Mouse (Mus musculus) G1E (cell line): Measurements from ENCODE around the gene Fuz. TPM values are rescaled to one million over a fixed set of nuclear protein-coding genes. Genes with fewer than 3 reads are reported as not detected.

Experiments used
- ATAC-seq: 2 replicates; pipeline ENCODE4 v1.8.0; 2016; ENCODE audit warnings: mild to moderate bottlenecking; ENCODE audit not compliant: insufficient number of reproducible peaks, poor library complexity, low FRiP score, severe bottlenecking; ENCODE audit errors: extremely low read depth
- DNase-seq: peaks from one replicate; pipeline ENCODE4 v3.0.0; 2012; ENCODE audit warnings: low spot score
- H3K27me3 ChIP-seq: 2 replicates; pipeline ENCODE4 v1.6.1; 2012; ENCODE audit warnings: mild to moderate bottlenecking, low read length, inconsistent platforms; ENCODE audit not compliant: insufficient read depth
- H3K36me3 ChIP-seq: replicated peaks from 2 replicates; pipeline ENCODE3; 2012; ENCODE audit warnings: mild to moderate bottlenecking, inconsistent platforms
- H3K4me1 ChIP-seq: 2 replicates; pipeline ENCODE4 v1.6.1; 2012; ENCODE audit warnings: low read depth, low read length, inconsistent platforms, mixed read lengths; ENCODE audit not compliant: insufficient read depth
- H3K4me3 ChIP-seq: 2 replicates; pipeline ENCODE4 v1.5.1; 2012; ENCODE audit warnings: low read depth, mild to moderate bottlenecking, inconsistent platforms, low read length, moderate library complexity, mixed read lengths
- H3K9me3 ChIP-seq: replicated peaks from 2 replicates; pipeline ENCODE4 v1.6.1; 2012; ENCODE audit warnings: inconsistent platforms
- CTCF ChIP-seq: IDR thresholded peaks from 2 replicates; pipeline ENCODE4 v1.5.1; 2012; ENCODE audit warnings: low read depth, low read length, inconsistent platforms, mixed read lengths
- GATA1 ChIP-seq: IDR thresholded peaks from 2 replicates; pipeline ENCODE4 v1.6.1; 2012; ENCODE audit warnings: borderline replicate concordance, low read length, inconsistent platforms, mixed read lengths
- GATA2 ChIP-seq: IDR thresholded peaks from 2 replicates; pipeline ENCODE4 v1.6.1; 2012; ENCODE audit warnings: low read depth, low read length, inconsistent platforms, borderline replicate concordance
- POLR2AphosphoS5 ChIP-seq: IDR thresholded peaks from 2 replicates; pipeline ENCODE4 v1.6.1; 2012; ENCODE audit warnings: low read depth, low read length, inconsistent platforms; ENCODE audit not compliant: insufficient replicate concordance
- TAL1 ChIP-seq: conservative IDR thresholded peaks from 2 replicates; pipeline ENCODE4 v1.6.1; 2012; ENCODE audit warnings: low read depth, low read length, inconsistent platforms, mixed read lengths
- polyA plus RNA-seq: library from polyadenylated mRNA; stranded (reverse); fragments of >175 nt; gene quantifications from 2 replicates; pipeline ENCODE4 v1.2.3, GENCODE M21; 2012
- total RNA-seq, 2 experiments: library from RNA; stranded (forward) in 1 of 2; stranded (reverse) in 1 of 2; fragments of 200-1000 nt in 1 of 2; fragments of >200 nt in 1 of 2; fragmentation: Nextera tagmentation in 1 of 2; gene quantifications; 2 replicates each; pipeline ENCODE4 v1.2.3; 2014 to 2017

Fuz gene
- total and polyA plus RNA-seq, 3 experiments = 16.8 to 37.5 (median 17.8) TPM

DNA sequence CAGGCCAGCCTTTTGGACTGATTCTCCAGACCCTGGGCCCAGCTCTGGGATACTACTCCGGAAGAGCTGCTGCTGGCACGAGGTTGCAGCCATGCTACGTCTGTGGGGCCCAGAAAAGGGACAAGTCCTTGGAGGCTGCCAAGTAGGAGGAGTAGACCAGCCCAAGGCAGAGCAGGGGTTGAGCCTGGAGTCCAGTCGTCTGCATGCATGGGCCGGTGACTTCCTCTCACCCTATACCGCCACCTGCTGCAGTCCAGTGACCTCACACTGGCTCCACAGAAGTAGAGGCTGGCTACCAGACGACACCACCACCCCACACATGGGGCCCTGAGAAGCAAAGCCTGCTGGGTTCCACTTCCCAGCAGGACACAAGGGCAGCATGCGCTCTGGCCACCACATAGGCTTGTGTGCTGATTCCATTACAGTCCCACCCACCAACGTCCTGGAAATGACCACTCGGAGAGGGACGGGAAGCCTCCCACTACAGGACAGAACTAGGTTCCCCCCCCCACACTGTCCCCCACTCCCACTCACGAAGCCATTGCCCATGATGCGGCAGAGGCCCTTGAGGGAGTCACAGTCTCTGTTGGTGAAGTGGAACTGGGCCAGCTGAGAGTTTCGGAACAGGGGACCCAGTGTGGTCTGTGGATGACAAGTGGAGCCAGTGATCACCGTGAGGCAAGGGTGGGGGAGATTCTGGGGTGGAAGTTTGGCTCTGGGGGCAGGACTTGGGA lies 29.4 kb upstream of the Fuz start:
- Histone ChIP-seq H3K4me1 (peaks cover 69% of the 10 kb centered on the region), H3K27me3 (no peaks in the 10 kb centered on the region), H3K36me3 (peaks cover 65% of the 10 kb centered on the region), H3K9me3 (peaks cover 4% of the 10 kb centered on the region; the same call in 1 of the 2 replicates), H3K4me3 (peak overlapping the region; percentile 52; the same call in 1 of the 2 replicates)
- peak; percentile 61 for ATAC-seq
- DNase-seq = peak; percentile 58
- no peak for TF ChIP-seq TAL1
- TF ChIP-seq GATA1 = no peak
- no peak for TF ChIP-seq GATA2
- TF ChIP-seq CTCF = no peak
- no peak for TF ChIP-seq POLR2AphosphoS5

DNA sequence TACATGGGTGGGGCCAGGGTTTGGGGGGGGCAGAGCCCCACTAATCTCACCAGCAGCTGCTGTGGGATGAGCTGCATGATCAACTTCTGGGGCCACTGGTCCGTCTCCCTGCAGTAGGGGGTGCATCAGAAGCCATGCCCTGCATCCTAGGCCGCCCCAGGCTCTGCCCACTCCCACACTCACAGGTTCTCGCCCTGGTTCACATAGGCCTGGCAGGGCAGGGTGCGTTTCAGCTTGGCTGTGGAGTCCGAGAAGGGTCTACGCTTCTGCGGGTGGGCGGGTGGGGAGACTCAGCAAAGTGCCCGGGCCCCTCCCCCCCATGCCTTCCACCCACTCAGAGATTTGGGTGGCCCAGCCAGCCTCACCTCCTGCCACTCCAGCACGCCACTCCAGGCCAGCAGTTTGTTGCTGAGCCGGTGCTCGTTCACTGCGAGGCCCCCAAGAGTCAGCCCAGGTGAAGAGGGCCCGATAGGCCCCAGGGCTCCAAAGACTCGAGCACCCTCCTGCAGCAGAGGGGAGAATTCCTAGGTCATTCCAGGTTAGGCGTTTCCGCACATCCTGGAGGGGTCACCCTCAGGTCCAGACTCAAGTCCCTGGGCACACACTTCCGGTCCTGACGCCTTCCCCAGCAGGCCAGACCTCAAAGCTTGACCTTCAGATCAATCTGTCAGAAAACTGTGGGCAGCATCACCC lies 28.7 kb upstream of the Fuz start:
- peaks cover 58% of the 10 kb centered on the region for H3K36me3 ChIP-seq
- peaks cover 67% of the 10 kb centered on the region for H3K4me1 ChIP-seq
- TF ChIP-seq CTCF (no peak), GATA1 (no peak), GATA2 (no peak), POLR2AphosphoS5 (no peak), TAL1 (no peak)
- DNase-seq (no peak), ATAC-seq (no peak)
- peak overlapping the region; percentile 52; the same call in 1 of the 2 replicates for H3K4me3 ChIP-seq
- H3K27me3 ChIP-seq = no peaks in the 10 kb centered on the region
- H3K9me3 ChIP-seq = peaks cover 4% of the 10 kb centered on the region; the same call in 1 of the 2 replicates

DNA sequence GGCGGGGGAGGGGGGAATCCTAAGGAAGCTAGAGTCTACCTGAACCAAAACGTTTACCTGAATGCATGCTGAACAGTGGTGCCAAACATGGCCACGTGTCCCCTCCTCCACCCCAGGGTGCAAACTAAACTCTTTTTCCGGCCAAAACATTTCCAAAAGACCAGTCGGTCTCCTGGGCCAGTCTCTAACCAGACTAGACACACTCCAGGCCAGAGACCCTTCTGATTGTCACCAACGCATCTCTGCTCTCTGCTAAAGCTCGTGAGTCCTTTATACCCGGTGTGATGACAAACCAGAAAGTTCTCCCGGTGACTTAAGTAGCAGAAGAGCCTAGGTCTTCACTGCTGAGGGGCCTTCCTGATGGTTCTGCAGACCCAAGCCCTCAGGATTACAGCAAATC lies 28.1 kb upstream of the Fuz start:
- no peak overlapping the region; the same call in 1 of the 2 replicates for H3K4me3 ChIP-seq

DNA sequence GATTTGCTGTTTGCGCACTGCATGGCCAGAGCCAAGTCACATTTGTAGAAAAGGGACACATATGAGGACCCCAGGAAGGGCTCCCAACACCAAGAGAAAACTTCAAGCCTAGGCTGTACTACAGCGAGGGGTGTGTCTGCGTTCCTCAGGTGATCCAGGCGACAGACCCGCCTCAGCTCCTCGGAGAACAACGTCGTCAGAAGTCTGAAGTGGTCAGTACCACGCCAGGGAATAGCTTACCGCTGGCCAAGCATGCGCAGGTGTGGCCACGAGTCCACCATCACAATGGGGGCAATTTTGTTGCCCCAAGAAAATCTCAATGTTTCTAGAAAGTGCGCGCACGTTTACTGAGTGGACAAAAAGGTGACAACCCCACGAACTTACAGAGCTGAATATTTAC lies 27.4 kb upstream of the Fuz start:
- peaks cover 61% of the 10 kb centered on the region for H3K4me1 ChIP-seq
- peak overlapping the region; percentile 88 for H3K4me3 ChIP-seq

More for the DNA sequence above, 28.1 kb upstream of the Fuz start:
- ATAC-seq (no peak), DNase-seq (no peak)
- no peak for TF ChIP-seq GATA1
- TF ChIP-seq CTCF = no peak
- TF ChIP-seq TAL1 = no peak
- TF ChIP-seq POLR2AphosphoS5 = no peak
- no peak for TF ChIP-seq GATA2
- peaks cover 4% of the 10 kb centered on the region; the same call in 1 of the 2 replicates for H3K9me3 ChIP-seq
- no peaks in the 10 kb centered on the region for H3K27me3 ChIP-seq
- H3K4me1 ChIP-seq = peaks cover 67% of the 10 kb centered on the region
- H3K36me3 ChIP-seq = peaks cover 52% of the 10 kb centered on the region

DNA sequence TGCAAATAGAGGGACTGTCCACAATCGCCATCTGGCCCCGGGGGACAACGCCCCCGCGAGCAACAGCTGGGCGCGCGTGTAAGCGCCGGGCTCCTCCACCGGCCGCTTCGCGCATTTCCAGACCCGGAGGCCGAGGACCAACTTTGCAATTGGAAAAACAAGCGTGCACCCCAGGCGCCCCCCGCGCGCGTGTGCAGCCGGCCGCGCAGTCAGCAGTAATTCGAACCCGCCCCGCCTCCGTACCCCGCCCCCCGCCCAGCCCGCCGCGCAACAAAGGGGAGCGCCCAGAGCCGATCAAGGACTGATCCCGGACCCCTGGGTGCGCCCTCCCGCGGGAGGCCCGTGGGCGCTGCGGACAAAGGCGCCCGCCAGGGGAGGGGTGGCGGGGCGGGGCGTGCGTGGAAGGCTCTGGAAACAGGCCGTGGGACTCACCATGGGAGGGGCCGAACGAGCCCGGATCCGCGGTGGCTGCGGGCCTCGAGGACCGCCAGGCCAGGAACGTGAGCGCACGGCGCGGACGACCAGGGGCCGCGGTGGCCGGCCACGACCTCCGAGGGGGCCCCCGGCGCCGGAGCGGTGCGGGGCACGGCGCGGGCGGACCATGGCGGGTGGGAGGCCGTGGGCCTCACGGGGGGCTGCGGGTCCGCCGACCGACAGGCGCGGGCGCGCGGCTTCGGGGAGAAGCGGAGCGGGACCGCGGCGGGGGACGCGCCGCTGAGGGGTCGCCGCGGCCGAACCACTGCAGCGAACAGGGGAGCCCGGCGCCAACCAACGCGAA lies 26.8 kb upstream of the Fuz start:
- Histone ChIP-seq H3K36me3 (peaks cover 39% of the 10 kb centered on the region), H3K9me3 (no peaks in the 10 kb centered on the region), H3K4me1 (peaks cover 55% of the 10 kb centered on the region), H3K4me3 (peak overlapping the region; percentile 88), H3K27me3 (no peaks in the 10 kb centered on the region)
- ATAC-seq (no peak), DNase-seq (peak; percentile 51)
- TF ChIP-seq POLR2AphosphoS5 = no peak
- no peak for TF ChIP-seq GATA2
- no peak for TF ChIP-seq GATA1
- no peak for TF ChIP-seq TAL1
- TF ChIP-seq CTCF = no peak

More for the DNA sequence above, 27.4 kb upstream of the Fuz start:
- peaks cover 45% of the 10 kb centered on the region for H3K36me3 ChIP-seq
- no peaks in the 10 kb centered on the region for H3K27me3 ChIP-seq
- no peak for ATAC-seq
- TF ChIP-seq GATA1 = no peak
- TF ChIP-seq POLR2AphosphoS5 = no peak
- TF ChIP-seq TAL1 = no peak
- TF ChIP-seq CTCF = no peak
- TF ChIP-seq GATA2 = no peak
- no peak for DNase-seq
- peaks cover 1% of the 10 kb centered on the region; the same call in 1 of the 2 replicates for H3K9me3 ChIP-seq
